Mouse (Mus musculus) liver, postnatal 0 days (tissue): Measurements from ENCODE around the gene Dync1li2.

ENCODE experiments used
- CTCF ChIP-seq: sonication (generic); IDR thresholded peaks from 2 replicates; pipeline ENCODE4 v1.5.1; 2016; ENCODE audit warnings: antibody characterized with exemption, low read depth
- EP300 ChIP-seq: IDR thresholded peaks from 2 replicates; pipeline ENCODE4 v1.6.1; 2016; ENCODE audit warnings: antibody characterized with exemption, low read depth, mild to moderate bottlenecking

DNA sequence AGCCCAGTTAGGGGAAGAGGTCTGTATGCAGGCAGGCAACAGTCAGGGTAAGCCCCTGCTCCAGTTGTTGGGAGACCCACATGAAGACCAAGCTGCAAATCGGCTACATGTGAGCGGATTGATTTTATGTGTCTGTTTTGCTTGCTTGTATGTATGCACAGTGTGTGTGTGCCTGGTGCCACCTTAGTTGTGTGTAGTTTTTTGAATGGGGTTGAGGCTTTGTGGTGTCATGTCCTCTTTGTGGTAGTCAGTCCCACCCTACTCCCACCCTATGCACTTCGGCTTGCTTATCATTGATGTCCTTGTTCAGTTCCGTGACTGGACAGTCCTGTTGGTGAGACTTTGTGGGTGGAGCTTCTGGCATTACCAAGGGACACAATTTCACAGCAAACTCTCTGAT lies 29.1 kb downstream of the Dync1li2 start:
- TF ChIP-seq CTCF (no peak), EP300 (no peak)
